Mouse (Mus musculus) neutrophil, adult 5-6 weeks (primary cell): ENCODE data around the gene Gm9821. TPM values are rescaled to one million over a fixed set of nuclear protein-coding genes. Genes with fewer than 3 reads are reported as not detected.

Experiments used
- ATAC-seq: fragments of 151-379, 151-347 bp; 2 replicates; pipeline ENCODE4 v1.8.0; 2017; ENCODE audit warnings: mild to moderate bottlenecking, moderate TSS enrichment; ENCODE audit not compliant: insufficient number of reproducible peaks, poor library complexity, low FRiP score, severe bottlenecking; ENCODE audit errors: extremely low read depth
- total RNA-seq: library from RNA; stranded (forward); fragments of 200-1000 nt; gene quantifications from 2 replicates; pipeline ENCODE4 v1.2.3, GENCODE M21; 2017

Gm9821 gene
- total RNA-seq, 1 experiment from 2014 or later = 0.35 TPM

DNA sequence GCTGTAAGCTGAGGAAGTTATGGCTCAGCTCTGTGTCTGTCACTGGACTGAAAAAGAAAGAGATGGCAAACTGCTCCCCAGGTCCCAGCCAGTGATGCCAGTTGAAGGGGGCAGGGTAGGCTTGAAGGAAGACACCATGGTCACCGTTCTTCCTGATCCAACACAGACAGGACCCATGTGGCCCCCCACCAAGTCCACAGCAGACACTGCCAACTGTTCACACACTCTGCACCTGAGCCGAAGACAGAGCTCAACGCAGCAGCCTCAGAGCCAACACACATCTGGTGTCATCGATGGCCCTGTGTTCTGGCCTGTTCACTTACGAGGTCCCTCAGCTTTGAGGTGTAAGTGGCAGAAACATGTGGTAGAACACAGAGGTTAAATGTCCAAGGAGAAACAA is 15.0 kb downstream of the Gm9821 start:
- ATAC-seq = no peak

DNA sequence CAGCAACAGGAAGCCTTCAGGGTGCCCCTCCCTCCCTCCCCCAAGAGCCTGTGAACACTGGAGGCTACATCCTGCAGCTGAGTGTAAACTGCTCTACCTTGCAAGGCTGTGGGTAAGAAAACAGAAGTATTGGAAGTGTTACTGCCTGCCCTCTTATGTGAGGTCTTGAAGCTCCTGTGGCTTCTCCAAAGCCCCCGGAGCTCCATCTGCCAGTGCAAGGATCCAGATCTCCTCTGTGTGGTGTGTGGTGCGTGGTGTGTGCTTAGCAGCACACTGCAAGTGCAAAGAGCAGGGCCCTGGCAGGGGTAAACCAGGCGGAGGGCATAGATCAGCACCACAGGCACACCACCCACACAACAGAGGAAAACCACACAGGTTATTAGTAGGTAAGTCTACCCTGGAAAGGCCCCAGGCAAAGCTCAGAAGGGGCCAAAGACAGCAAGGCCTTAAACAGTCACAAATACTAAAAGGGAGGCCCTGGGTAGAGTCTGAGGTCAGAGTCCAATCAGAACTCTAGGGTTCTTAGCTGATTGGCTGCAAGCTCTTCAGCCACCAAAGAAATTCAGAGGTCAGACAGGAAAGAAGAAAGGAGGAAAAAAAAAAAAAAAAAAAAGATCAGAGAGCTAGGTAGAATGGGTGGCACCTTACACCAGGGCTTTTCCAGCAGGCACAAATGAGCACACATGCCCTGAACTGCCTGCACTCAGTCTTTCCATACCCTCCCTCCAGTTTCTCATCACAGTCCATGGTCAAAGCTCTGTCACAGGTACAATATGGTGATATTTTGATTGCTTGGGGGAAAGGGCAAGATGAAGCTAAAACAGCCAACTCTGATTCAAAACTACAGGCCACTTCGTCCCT is 16.6 kb downstream of the Gm9821 start:
- ATAC-seq = peak; percentile 30; the same call in 1 of the 2 replicates

DNA sequence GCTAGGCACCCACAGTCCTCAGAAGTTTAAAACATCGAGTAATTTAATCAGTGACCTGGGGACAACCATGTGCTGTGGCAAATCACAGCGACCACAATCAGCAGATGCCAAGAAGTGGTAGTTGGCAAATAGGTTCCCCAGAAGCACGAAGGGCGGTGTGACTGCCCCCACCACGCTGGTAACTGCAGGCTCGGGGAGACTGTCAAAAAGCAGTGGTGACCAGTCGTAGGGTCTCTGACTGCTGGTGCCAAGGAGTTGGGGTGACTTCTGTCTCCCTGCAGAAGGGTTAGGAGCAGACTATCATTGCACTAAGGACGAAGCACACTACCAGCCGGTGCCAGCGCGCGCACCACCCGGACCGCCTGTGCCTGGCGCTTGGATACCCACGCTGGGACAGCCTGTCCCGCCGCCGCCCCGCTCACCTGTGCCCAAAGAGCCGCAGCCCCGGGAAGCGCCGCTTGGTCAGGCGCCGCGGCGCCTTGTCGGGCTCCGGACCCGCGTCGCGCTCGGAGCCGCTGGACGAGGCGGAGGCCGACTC is 17.4 kb downstream of the Gm9821 start:
- ATAC-seq = no peak

DNA sequence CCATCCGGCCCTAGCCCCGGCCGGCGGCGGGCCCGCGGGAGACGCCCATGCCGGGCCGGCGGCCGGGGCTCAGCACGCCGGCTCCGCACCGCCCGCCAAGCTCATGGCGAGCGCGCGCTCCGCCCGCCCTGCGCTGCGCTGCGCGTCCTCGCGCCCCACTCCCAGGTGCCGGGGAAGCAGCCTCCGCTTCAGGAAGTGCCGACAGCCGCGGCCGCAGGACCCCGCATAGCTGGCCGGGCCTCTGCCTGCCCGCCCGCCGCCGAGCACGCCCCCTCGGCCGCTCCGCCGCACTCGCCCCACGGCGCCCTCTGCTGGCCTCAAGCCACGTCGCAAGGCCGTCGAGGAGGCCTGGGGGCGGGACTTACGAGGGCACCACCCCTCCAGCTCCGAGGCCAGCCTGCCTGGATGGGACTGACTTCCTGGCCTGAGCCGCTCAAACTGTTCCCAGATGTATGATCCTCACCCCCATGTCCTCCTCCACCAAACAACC is 18.0 kb downstream of the Gm9821 start:
- peak; percentile 65 for ATAC-seq

DNA sequence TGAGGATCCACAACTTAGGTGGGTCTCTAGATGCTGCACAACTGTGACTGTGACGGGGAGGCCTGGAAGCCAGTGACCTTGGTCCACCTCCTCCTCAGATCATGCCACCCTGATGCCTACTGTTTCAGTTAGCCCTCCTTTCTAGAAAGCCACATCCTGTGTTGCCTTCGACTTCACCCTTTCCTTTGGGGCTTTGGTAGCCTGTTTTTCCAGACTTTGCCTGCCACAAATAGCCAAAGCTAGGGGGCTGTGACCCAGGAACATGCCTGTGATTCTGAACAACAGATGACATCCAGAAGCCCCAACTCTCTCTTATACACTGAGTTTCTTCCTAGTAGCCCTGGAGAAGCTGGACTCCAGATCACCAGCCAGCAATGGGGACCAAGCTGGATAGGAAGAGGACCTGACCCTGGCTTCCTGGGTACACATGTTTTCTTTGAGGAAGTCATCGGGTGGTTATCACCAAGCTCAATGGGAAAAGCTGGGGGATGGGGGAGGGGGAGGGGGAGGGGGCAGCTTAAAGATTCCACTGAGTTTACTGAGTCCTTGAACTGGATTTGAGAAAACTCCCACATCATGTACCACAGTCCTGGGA is 19.2 kb downstream of the Gm9821 start:
- no peak for ATAC-seq

DNA sequence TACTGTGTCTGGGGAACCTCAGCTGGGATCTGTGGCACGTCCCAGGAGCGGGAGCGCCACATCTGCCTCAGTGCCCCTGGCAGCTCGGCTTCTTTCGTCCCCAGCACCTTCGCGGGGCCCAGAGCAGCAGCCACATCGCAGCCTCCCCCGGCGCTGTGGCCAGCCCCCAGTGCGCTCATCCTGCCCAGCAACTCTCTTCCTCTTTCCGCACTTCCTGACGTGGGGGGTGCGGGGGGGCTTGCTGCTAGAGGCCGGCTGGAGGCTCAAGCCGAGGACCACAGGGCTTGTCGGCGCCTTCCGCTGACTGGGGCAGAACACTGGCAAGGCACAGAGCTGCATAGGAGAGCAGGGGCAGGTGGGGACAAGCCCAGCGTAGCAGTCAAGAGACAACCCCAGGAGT is 19.9 kb downstream of the Gm9821 start:
- peak; percentile 40 for ATAC-seq

DNA sequence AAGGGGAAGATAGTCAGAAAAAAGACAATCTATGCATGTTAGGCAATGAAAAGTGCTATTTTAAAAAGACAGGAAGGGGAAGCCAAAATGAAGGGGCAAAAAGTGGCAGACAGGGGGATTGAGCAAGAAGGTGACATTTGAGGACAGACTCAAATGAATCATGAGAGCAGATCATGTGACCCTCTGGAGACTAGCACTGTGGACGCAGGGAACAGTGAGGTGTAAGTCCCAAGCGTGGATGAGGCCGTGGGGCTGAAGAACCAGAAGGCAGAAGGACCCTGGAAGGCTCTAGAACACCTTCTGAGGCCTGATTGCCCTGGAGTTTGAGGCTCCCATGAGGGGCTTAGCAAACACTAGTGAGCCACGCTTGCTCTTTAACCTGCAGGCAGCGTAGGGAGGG is 20.9 kb downstream of the Gm9821 start:
- no peak for ATAC-seq

DNA sequence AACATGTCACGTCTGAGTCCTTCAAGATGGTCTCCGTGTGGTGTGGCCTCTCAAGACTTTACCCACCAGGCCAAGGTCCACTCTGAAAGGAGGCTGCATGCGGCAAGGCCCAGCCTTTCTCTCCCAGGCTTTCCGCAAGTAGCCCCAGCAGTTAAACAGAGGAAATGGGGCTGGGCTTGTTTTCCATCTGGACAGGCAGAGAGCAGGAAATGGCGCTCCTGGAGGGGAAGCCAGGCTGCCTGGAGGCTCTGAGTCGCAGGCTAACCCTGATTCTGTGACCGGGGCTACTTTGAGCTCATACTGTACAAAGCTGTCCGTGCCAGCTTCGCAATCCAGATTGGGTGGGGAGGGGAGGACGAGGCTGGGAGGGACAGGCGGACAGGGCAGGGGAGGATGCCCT is 22.5 kb downstream of the Gm9821 start:
- no peak for ATAC-seq

DNA sequence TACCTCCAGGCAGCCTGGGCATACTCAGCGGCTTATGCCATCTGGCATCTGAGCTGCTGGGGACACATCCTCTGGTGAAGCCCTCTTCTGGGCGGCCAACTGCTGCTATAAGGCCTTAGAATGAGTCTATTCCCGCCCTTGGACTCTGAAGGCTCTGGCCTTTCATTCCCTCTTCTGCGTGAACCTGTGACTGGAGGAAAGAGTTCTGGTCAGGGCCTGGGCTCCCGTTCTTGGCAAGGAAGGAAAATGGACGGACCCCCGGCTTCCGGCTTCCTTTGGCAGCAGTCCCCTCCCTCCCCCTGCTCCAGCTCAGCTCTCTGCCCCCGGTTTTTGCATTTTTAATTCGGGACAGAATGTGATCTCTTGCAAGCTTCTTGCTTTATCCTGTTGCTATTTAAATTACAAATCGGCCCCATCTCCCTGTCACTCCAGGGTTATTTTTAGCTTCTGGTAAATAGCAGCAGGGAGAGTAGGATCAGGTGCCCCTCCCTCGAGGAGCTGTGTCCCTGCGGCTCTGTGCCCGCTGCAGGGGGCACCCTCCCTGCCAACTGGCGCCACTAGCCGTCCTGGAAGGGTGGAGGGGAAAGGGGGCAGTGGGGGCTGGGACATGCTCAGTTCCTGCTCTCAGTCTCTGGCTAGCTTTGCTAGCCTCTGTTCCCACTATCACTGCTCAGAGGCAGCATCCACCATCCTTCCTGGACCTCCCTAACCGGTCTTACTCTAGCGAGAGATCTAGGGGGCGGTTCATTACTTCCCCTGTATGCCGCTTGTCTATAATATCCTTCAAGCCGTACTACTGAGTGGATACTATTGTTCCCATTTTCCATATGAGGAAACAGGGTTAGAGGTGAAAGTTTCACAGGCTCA is 26.0 kb downstream of the Gm9821 start:
- ATAC-seq = no peak

DNA sequence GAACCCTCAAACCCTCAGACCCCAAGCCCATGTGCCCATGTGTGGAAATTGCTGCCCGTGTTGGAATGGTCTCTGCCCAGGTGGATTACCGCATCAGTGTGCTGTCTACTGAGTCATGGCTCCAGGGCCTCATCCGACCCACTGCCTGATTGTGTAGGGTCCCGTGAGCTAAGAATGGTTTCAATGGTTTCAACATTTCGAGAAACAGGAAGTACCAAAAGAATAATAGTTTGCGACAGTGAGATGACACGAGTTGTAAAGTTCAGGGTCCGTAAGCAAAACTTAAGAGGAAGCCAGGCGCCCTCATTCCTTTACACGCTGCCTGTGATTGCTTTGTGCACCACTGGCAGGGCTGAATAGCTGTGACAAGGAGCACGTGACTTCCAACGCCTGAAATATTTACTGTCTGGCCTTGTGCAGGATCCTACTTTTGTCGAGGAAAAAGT is 26.6 kb downstream of the Gm9821 start:
- peak; percentile 85 for ATAC-seq

DNA sequence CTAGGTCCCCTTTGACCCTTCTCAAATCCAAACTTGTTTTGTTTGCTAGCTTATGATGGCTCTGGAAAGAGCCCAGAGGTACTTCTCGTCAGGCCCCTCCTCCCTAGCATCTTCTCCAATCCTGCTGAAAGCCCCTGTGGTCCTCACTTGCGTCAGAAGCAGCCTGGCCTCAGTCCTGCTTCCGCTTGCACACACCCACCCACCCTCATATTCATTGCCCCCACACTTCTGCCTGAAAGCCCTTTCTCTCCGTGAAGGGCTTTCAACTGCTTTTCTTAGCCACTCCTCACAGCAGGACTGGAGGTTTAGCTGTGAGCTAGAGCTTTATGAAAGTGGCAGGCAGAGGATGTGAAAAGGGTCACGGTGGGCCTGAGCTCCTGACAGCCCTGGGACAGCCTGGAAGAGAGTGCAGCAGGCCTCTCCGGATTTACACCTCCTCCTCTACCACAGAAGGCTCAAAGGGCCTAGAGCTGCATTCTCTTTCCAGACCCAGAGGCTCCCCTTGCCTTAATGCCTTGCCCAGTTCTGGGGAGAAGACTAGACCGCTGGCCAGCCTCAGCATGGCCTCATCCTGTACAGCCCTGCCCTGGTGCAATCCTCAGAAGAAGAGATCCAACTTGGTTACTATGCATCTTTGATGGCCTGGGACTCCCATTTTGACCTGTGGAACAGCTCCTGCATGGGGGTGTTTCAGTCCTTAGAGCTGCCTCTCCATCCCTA is 28.1 kb downstream of the Gm9821 start:
- ATAC-seq = no peak

DNA sequence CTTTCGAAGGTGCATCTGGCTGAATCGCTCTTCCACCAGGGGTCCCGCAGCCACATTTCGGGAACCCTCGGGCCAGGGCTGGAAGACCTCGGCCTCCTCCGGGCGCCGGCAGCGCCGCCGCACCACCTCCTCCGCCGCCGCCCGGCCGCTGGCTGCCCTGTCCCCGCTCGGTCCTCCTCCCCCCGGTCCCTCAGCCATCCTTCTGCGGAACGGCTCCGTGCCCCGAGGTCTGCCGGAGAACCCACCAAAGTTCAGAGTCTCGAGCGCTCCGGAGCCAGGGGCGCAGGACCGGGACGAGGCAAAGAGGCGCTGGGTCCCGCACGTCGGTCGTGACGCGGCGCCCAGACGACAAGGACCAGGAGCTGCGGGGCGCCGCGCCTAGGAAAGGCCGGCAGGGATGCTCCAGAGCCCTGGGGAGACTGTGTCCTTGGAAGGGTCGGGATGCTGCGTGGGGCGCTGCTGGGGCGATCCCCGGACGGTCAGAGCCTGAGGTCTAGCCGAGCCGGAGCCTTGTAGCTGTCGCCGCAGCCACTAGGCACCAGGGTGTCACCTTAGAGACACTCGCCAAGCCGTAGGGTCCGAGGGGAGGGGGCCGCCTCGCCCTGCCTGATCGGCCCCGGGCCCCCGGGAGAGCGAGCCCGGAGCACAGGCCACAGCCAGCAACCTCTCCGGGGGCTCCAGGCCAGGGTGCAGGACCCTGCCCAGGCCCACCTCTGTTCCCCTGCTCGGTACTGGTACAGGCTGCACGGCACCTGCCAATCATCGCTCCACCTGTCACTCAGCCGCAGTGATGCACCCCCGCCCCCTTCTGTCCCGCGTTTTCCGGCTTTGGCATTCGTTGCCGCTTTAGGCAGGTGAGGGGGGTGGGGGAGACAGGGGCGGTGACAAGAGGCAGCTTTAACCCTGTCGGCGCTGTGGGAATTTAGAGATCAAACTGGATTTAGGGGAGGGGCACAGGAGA is 30.4 kb downstream of the Gm9821 start, which contains the start of gene Dgkz:
TSS of gene Dgkz (minus strand) at position 284 of the 961 bp plus-strand sequence.
- no peak for ATAC-seq

DNA sequence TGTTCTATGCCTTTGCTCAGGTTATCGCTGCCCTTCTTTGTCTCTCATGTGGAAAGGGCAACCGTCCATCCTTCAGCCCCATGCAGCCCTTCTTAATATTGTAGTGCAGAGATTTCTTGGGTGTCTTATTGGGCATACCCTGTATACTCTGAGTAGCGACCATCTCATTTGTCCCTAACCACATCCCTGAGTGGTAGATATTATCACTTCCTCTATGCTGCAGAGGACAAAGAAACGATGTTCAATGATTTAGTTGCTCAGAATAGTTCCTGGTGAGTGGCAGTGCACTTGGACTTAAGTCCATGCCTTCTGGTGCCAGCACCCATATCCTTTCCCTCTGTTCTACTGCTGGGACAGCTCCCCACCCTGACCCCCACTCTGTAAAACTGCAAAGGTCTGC is 32.5 kb downstream of the Gm9821 start:
- ATAC-seq = no peak

DNA sequence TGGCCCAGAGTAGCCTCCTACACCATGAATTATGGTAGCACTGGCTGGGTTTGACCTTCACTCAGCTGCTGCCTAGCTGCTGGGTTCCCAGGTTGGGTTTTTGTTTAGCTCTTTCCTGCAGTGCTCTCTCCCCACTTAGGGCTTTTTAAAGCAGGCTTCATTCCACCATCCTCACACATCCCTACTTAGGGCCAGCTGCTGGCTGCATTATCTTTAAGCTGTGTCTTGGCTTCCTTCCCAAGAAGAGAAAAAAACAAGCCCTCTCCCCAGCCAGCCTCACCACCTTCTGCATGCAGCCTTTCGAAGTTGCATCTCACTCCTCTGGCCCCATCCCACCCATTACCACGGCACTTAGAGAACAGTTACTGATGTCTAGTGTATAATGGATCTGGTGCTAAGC is 33.0 kb downstream of the Gm9821 start:
- ATAC-seq = no peak

DNA sequence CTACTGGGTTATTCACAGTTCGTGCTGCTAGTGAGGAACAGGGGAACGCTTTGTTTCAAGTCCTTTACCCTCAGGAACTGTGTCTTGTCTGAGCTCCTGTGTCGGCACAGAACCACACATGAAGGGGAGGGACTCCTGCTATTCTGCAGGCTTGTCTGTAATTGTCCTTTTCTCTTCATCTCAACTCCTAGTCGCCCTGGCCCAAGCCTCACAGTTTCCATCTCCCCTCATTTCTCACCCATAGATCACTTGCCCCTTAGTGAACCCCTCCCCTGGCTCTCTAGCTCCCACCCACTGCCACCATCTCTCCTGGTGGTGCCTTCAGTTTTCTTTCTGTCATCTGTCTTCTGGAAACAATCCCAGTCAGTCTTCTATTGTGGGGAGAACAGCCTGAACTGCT is 34.7 kb downstream of the Gm9821 start:
- no peak for ATAC-seq

DNA sequence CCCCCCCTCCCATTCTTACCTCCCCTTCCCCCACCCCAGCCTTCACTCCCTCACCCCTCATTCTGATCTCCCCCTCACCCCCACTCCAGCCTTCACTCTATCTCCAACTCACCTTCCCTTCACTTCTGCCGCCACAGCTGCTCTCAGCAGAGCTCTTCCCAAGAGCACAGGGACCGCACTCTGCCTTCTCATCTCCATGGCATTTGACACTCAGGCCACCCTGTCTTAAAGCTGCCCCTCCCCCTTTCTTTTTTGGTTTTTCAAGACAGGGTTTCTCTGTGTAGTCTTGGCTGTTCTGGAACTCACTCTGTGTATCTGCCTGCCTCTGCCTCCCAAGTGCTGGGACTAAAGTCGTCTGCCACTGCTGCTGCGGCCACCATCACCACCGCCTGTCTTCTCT is 35.3 kb downstream of the Gm9821 start:
- ATAC-seq = no peak

DNA sequence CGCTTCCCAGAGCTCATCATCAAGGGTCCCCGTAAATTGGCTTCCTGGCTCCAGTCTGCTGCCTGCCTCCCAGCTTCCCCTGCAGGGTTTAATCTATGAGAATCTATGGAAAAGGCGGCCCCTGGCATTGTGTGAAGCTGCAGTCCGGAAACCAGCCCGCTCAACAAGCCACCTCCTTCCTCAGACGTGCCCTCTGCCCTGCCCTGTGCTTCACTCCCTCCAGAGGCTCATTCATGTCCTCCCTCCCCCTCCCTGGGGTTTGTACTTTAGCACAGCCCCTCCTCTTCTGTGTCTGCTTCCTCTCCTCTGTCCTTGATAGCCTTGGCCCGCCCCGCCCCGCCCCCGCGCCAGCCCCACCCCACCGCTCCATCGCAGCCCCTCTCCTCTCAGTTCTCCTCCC is 38.9 kb downstream of the Gm9821 start:
- ATAC-seq = peak; percentile 93
